Mouse (Mus musculus) gonadal fat pad, adult 2 months (tissue): ENCODE results near the gene Ocm. TPM values are rescaled to one million over a fixed set of nuclear protein-coding genes. Genes with fewer than 3 reads are reported as not detected.
"Not testable (repeated sequence)": the region's sequence is repeated elsewhere in the genome, so short reads cannot be mapped to it uniquely, and the experiment has no call there.

Experiments used
- DNase-seq: peaks from one replicate; pipeline ENCODE4 v3.0.0-alpha.2; 2012; ENCODE audit warnings: low read depth
- polyA plus RNA-seq: library from polyadenylated mRNA; depleted of rRNA; stranded (reverse); fragments of >200 nt; gene quantifications from 2 replicates; pipeline ENCODE4 v1.2.3, GENCODE M21; 2012; rRNA removed

The Ocm gene
- not detected in 2 replicates for polyA plus RNA-seq

DNA sequence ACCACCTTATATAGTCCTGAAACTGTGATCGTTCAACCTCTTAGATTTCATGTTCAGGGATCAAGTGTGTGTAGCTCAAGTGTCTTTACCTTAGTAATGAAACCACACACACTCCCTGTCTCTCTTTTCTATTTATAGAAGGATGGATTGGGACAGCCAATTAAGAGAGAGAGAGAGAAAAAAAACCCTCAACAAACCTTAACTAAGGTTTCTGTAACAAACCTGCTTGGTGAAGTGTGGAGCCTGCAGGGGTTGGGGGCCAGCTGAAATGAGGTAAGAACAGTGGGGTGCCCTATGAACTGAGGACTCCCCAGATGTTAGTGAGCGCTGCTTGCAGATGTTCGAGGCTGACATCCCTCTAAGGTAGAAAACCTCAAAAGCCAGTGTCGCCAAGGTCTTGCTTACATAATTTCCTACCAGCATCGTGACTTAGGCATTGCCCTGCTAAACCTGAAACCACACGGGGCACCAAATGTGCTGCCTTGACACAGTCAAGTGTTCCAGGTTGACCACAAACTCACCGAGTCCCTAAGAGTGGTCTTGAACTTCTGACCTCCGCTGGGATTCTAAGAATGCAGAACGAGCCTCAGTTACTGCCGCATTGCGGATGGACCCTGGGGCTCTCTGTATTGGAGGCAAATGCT is at the start of gene Ocm:
TSS of gene Ocm (minus strand) at position 51 of the 644 bp plus-strand sequence.
- no peak for DNase-seq

GRCm38 (mm10) chr5:144071249-144071648 is 44.8 kb upstream of the Ocm start:
- DNase-seq, result no peak

GRCm38 (mm10) chr5:144070064-144070463 is 43.6 kb upstream of the Ocm start:
- DNase-seq, result no peak

DNA sequence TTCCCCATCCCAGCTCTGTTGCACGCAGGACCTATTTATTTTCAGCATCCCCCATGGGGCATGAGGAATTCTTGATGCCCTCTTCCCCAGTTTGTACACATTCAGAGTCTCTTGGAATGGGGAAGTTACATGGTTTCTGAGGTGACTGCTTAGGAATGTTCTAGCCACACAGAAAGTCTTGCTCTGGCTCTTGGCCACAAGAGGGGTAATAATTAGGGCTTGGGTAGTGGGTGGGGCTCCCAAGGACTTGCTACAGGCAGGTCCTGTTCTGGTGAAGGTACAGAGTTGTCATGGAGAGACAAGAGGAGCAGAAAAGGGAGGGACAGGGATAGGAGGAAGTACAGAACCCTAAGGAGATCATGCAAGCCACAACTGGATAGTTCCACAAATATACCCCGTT is 39.6 kb upstream of the Ocm start:
- no peak for DNase-seq

- no peak for DNase-seq
Observed at GRCm38 (mm10) chr5:144064093-144064492, 37.6 kb upstream of the Ocm start.

DNA sequence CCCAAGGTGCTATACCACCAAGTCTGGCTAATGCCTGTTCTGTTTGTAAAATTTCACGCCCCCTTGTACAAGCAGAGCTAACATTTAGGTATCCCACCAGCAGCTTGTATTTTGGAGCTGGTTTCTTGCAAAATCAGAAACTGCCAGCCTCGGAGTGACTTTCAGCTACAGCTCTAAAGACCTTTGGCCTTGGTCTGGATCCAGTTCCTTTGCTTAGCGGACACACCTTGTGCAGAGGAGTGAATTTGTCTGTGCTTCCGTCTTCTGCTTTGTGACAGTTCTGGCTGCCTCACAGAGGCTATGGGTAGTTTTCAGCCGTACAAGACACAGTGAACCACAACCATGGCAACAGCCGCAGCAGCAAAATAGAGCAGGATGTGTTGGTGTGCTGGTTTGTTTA is 27.9 kb upstream of the Ocm start:
- DNase-seq, result no peak

- no peak for DNase-seq
Observed at GRCm38 (mm10) chr5:144053450-144053849, 27.0 kb upstream of the Ocm start.

GRCm38 (mm10) chr5:144051268-144051667 is 24.8 kb upstream of the Ocm start:
- DNase-seq, result no peak

GRCm38 (mm10) chr5:144049881-144050280 is 23.4 kb upstream of the Ocm start:
- no peak for DNase-seq

GRCm38 (mm10) chr5:144047324-144047723 is 20.9 kb upstream of the Ocm start:
- DNase-seq, result no peak

DNA sequence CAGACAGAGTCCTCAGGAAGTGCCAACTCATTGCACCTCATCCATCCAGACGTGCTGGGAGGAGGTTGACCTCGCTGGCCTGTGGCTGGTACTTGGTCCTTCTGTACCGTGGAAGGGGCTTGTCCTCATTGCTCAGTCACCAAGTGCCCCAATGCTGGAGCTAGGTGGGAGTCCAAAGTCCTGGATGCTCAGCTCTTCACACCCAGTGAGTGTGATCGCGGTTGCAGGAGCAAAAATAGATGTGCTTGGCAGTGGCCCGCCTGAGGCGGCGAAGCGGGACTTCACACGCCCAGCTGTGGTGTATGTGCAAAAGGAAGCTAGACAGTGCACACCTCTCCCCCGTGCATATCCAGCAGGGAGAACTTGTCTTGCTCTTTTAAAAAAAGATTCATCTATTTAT is 16.7 kb upstream of the Ocm start:
- no peak for DNase-seq

GRCm38 (mm10) chr5:144040720-144041364 is 14.4 kb upstream of the Ocm start:
- DNase-seq, result no peak

- no peak for DNase-seq
Observed at GRCm38 (mm10) chr5:144039886-144040285, 13.4 kb upstream of the Ocm start.

DNA sequence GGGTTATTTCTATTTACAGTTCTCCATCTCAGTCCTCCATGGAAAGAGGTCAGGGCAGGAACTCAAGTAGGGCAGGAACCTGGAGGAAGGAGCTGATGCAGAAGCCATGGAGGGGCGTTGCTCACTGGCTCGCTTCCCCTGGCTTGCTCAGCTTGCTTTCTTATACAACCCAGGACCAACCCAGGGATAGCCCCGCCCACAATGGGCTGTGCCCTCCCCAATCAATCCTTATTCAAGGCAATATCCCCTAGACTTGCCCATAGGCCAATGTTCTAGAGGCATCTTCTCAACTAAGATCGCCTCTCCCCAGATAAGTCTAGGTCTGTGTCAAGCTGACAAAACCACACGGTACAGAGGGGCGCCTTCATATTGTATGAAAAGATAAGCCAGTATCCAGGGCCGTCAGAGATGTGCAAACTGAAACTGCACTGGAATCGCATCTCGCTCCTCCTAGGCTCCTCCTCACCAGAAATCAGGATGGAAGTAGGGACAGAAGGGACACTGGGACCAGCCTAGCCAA is 12.7 kb upstream of the Ocm start:
- no peak for DNase-seq

GRCm38 (mm10) chr5:144036952-144037351 is 10.5 kb upstream of the Ocm start:
- DNase-seq, result no peak

DNA sequence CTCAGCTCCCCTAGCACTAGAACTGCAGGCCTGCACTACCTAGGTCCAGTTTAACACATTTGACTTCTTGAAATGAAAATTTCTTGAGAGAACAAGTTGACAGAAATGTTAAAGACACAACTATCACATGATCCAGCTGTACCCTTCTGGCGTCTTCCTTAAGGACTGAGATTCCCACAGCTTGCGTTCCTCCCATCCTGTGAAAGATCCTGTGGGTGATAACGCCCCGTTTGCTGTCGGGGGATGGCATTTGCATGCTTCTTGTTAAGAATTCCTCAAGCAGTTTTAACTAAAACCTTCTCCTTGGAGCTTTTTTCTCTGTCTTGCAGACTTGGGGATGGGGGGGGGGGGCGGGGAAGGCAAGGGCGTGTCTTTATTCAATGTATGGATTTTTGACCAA is 8.1 kb upstream of the Ocm start:
- DNase-seq, result no peak

- no peak for DNase-seq
Observed at GRCm38 (mm10) chr5:144032491-144032890, 6.0 kb upstream of the Ocm start.

GRCm38 (mm10) chr5:144015845-144016244 is 10.6 kb downstream of the Ocm start:
- no peak for DNase-seq

- DNase-seq, result no peak
Observed at GRCm38 (mm10) chr5:144015312-144015650, 11.2 kb downstream of the Ocm start.

GRCm38 (mm10) chr5:144014551-144015311 is 11.7 kb downstream of the Ocm start, which contains the start of gene Ccz1:
Ccz1 (minus strand) TSS chr5:144014877.
- peak; percentile 22 for DNase-seq

GRCm38 (mm10) chr5:144013366-144014134 is 12.9 kb downstream of the Ocm start:
- DNase-seq, result not testable (repeated sequence)
